Mouse (Mus musculus) left cerebral cortex, adult 11 months (tissue): ENCODE measurements around the gene Olfr772.
"Not testable (repeated sequence)": the region's sequence is repeated elsewhere in the genome, so short reads cannot be mapped to it uniquely, and the experiment has no call there.

ENCODE experiments used
- DNase-seq: peaks from one replicate; pipeline ENCODE4 v3.0.0; 2022; ENCODE audit warnings: low spot score

The Olfr772 gene

DNA sequence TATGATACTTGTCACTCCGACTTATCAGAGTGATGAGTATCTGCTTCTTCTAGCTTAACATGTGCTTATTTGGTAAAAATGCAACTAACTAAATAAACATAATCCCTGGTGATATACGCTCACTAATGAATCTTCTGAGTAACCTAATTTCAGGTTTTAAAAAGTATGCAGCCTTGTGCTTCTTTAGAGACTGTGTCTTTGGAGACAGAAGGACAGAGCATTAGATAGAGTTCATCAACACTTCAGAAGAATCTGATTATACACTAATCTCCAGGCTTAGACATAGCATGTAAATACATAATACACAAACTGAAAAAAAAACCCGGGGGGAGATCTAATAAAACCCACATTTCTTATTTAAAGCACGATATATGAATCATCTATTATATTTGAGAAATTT, at the start of gene Olfr772:
Gene Olfr772 (minus strand): TSS at position 101 of the 400 bp plus-strand sequence.
- DNase-seq, result not testable (repeated sequence)

DNA sequence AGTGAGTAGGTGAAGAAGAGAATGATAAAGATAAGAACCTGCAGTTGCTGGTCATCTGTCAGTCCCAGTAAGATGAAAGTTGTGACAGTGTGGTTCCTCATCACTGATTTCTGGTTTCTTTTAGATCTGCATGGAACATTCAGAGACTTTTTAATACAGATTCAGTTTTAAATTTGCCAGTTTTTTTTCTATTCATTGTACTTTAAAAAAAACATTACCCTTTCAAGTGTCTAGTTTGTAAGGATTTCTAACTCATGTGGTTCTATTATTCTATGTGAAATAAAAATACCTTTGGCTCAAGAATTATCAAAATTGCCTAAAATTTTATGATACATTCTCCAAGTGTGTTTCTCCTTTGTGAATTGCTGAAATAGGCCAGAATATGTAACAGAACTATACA, 9.6 kb upstream of the Olfr772 start, which contains the start of gene Olfr773:
Gene Olfr773 (minus strand): TSS at position 101 of the 400 bp plus-strand sequence.
- not testable (repeated sequence) for DNase-seq

DNA sequence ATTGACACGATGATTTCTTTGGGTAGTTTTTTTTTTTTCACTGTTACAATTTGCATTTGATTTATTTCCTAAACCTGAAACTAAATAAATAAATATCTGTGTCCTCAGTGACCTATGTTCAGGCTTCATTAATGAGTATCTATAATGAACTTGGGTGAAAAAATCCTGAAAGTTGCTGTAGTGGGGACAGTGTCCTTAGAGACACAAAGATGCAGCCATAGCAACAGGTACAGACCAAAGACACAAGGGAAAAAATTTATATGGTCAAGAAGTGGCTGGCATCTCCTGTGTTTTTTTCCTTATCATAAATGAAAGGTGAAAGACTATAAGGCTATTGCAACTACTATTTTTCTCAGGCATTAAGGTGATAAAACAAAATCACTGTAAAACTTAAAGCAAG, 13.1 kb downstream of the Olfr772 start, which contains the start of gene Olfr771:
Gene Olfr771 (minus strand): TSS at position 101 of the 400 bp plus-strand sequence.
- DNase-seq, result no peak

DNA sequence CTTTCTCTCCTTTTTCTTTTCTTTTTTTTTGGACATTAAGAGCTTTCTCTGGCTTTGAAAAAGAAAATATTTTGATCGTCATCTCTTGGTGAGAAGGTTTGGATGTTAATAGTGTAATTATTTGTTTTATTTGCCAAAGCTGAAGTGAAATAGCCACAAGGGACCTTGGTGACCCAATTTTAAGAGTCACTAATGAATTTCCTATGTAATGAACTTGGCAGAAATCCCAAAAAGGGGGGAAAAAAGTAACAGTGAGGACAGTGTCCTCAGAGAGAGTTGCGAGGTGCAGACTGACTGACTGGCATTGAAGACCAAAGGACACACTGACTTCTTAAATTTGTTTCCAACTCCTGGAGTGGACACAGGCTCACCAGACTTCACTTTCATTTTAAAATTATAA, 38.8 kb downstream of the Olfr772 start, which contains the start of gene Olfr770:
Gene Olfr770 (minus strand): TSS at position 101 of the 400 bp plus-strand sequence.
- no peak for DNase-seq
